Mouse (Mus musculus) spleen, adult 2 months (tissue): ENCODE results near the gene Car8.

Source experiments
- CTCF ChIP-seq: fragments of 200-500 bp; IDR thresholded peaks from 2 replicates; pipeline ENCODE4 v1.5.1; 2011; ENCODE audit warnings: mild to moderate bottlenecking, inconsistent platforms; ENCODE audit not compliant: insufficient read depth, insufficient read length, insufficient replicate concordance; ENCODE audit errors: extremely low read depth
- POLR2A ChIP-seq: fragments of 200-500 bp; IDR thresholded peaks from 2 replicates; pipeline ENCODE4 v1.6.1; 2011; ENCODE audit warnings: low read depth, low read length, inconsistent platforms

GRCm38 (mm10) chr4:8200081-8200480, 38.8 kb downstream of the Car8 start:
- TF ChIP-seq POLR2A (no peak), CTCF (no peak)
